Mouse (Mus musculus) adrenal gland, postnatal 36 days (tissue): ENCODE results near the gene Pik3r1. TPM values are rescaled to one million over a fixed set of nuclear protein-coding genes. Genes with fewer than 3 reads are reported as not detected.

Source experiments
- DNase-seq, 2 experiments: peaks; one replicate each; pipeline ENCODE4 v3.0.0; 2021; ENCODE audit warnings: mixed read lengths in 1 of 2
- total RNA-seq, 2 experiments: library from RNA; stranded (reverse); gene quantifications; 2 replicates each; pipeline ENCODE4 v1.2.3; 2021

Pik3r1 gene
- total RNA-seq, 2 experiments from 2014 or later = 86.3 to 152 TPM

- DNase-seq = peak; percentile 63 to 73
These were observed 806 bp downstream of the Pik3r1 start for GRCm38 (mm10) chr13:101767013-101767808.

- DNase-seq = no peak
These were observed 1.4 kb downstream of the Pik3r1 start for GRCm38 (mm10) chr13:101766605-101767012.

- no peak for DNase-seq
These were observed 2.0 kb downstream of the Pik3r1 start for GRCm38 (mm10) chr13:101765976-101766375.

- no peak for DNase-seq
These were observed 3.9 kb downstream of the Pik3r1 start for GRCm38 (mm10) chr13:101764111-101764510.

- DNase-seq = no peak
These were observed 4.3 kb downstream of the Pik3r1 start for GRCm38 (mm10) chr13:101763676-101764075.

GRCm38 (mm10) chr13:101763149-101763548 is 4.9 kb downstream of the Pik3r1 start:
- no peak for DNase-seq

GRCm38 (mm10) chr13:101761617-101762016 is 6.4 kb downstream of the Pik3r1 start:
- no peak for DNase-seq

GRCm38 (mm10) chr13:101760953-101761352 is 7.1 kb downstream of the Pik3r1 start:
- DNase-seq = no peak

GRCm38 (mm10) chr13:101760001-101760687 is 7.9 kb downstream of the Pik3r1 start:
- no peak for DNase-seq

- DNase-seq = no peak
These were observed 8.6 kb downstream of the Pik3r1 start for GRCm38 (mm10) chr13:101759281-101759871.

- DNase-seq = no peak
These were observed 10.1 kb downstream of the Pik3r1 start for GRCm38 (mm10) chr13:101757801-101758422.

GRCm38 (mm10) chr13:101755228-101755627 is 12.8 kb downstream of the Pik3r1 start:
- DNase-seq = no peak

- DNase-seq = peak in 1 of 2 experiments; percentile 52
These were observed 14.4 kb downstream of the Pik3r1 start for GRCm38 (mm10) chr13:101753639-101754038.

GRCm38 (mm10) chr13:101751816-101752215 is 16.2 kb downstream of the Pik3r1 start:
- no peak for DNase-seq

- no peak for DNase-seq
These were observed 21.9 kb downstream of the Pik3r1 start for GRCm38 (mm10) chr13:101746012-101746595.

- no peak for DNase-seq
These were observed 23.1 kb downstream of the Pik3r1 start for GRCm38 (mm10) chr13:101744943-101745342.

GRCm38 (mm10) chr13:101744053-101744452 is 24.0 kb downstream of the Pik3r1 start:
- DNase-seq = no peak

- no peak for DNase-seq
These were observed 24.8 kb downstream of the Pik3r1 start for GRCm38 (mm10) chr13:101743247-101743646.

- no peak for DNase-seq
These were observed 25.4 kb downstream of the Pik3r1 start for GRCm38 (mm10) chr13:101742596-101742995.

GRCm38 (mm10) chr13:101741530-101742309 is 26.3 kb downstream of the Pik3r1 start:
- DNase-seq = no peak

GRCm38 (mm10) chr13:101739732-101740381 is 28.2 kb downstream of the Pik3r1 start:
- DNase-seq = no peak
